Mouse (Mus musculus) midbrain, embryonic 16.5 days (tissue): ENCODE data around the gene Nup205. TPM values are rescaled to one million over a fixed set of nuclear protein-coding genes. Genes with fewer than 3 reads are reported as not detected.

Source experiments
- ATAC-seq: fragments of 200-750 bp; cut with Nextera tagmentation; 2 replicates; pipeline ENCODE4 v1.8.0; 2017; ENCODE audit warnings: moderate TSS enrichment
- H3K27ac ChIP-seq: fragments of 300-500 bp; sonication (generic); 2 replicates; pipeline ENCODE4 v1.5.1; 2014; ENCODE audit warnings: mild to moderate bottlenecking, low read length, mixed read lengths
- H3K27me3 ChIP-seq: fragments of 300-500 bp; sonication (generic); 2 replicates; pipeline ENCODE4 v1.6.1; 2014; ENCODE audit warnings: low read depth, low read length, mixed read lengths; ENCODE audit not compliant: control insufficient read depth, insufficient read depth
- H3K36me3 ChIP-seq: fragments of 300-500 bp; sonication (generic); 2 replicates; pipeline ENCODE4 v1.6.1; 2014; ENCODE audit warnings: mild to moderate bottlenecking, low read length, moderate library complexity, mixed read lengths; ENCODE audit not compliant: control insufficient read depth, insufficient read depth
- H3K4me1 ChIP-seq: fragments of 300-500 bp; sonication (generic); 2 replicates; pipeline ENCODE4 v1.6.1; 2014; ENCODE audit warnings: mild to moderate bottlenecking, low read length, mixed read lengths; ENCODE audit not compliant: control insufficient read depth, insufficient read depth
- H3K4me2 ChIP-seq: fragments of 300-500 bp; sonication (generic); 2 replicates; pipeline ENCODE4 v1.6.1; 2014; ENCODE audit warnings: mild to moderate bottlenecking, low read length, mixed read lengths
- H3K4me3 ChIP-seq: fragments of 300-500 bp; sonication (generic); 2 replicates; pipeline ENCODE4 v1.5.1; 2014; ENCODE audit warnings: low read depth, mild to moderate bottlenecking, low read length, moderate library complexity, mixed read lengths
- H3K9ac ChIP-seq: fragments of 300-500 bp; sonication (generic); 2 replicates; pipeline ENCODE4 v1.6.1; 2014; ENCODE audit warnings: low read depth, low read length, mixed read lengths
- H3K9me3 ChIP-seq: fragments of 300-500 bp; sonication (generic); replicated peaks from 2 replicates; pipeline ENCODE4 v1.6.1; 2014; ENCODE audit warnings: mild to moderate bottlenecking, low read length, mixed read lengths; ENCODE audit not compliant: control insufficient read depth, poor library complexity, severe bottlenecking
- WGBS: fragments of 180-500 bp; shearing (Covaris S2); extraction: QIAGEN DNeasy Blood & Tissue Kit; methylation state at CpG from one replicate; pipeline ENCODE4 v1.1.7; 2014; 5-methylcytosine and 5-hydroxymethylcytosine counted together
- polyA plus RNA-seq: library from polyadenylated mRNA; unstranded; fragments of >200 nt; fragmentation: Nextera tagmentation; extraction: Ambion mirVana; gene quantifications from 2 replicates; pipeline ENCODE4 v1.2.1, GENCODE M21; 2015

The Nup205 gene
- polyA plus RNA-seq, 1 experiment from 2014 or later = 23.9 TPM

DNA sequence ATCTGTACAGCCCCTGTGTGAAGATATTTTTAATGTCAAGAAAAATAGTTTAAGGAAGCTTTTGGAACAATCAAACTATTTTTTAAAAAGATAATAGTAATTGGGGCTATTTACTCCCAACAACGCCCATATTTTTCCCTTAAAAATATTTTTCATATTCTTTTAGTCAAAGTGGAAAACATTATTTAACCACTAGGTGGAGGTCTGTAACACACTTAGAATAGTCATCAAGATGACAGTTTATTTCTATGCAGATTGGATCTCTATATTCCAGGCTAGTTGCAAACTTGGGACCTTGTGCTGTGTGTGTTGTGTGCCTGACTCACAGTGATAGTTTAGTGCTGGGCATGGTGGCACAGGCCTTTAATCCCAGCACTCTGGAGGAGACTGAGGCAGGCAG lies 52.2 kb downstream of the Nup205 start:
- Histone ChIP-seq H3K4me2 (no peak overlapping the region), H3K27ac (no peak overlapping the region), H3K9ac (no peak overlapping the region), H3K4me3 (no peak overlapping the region), H3K36me3 (peaks cover 29% of the 10 kb centered on the region; the same call in 1 of the 2 replicates), H3K9me3 (no peaks in the 10 kb centered on the region), H3K27me3 (no peaks in the 10 kb centered on the region), H3K4me1 (no peaks in the 10 kb centered on the region)
- no peak for ATAC-seq
- 98% methylated on average over 1 of the region's 1 CpGs for WGBS

DNA sequence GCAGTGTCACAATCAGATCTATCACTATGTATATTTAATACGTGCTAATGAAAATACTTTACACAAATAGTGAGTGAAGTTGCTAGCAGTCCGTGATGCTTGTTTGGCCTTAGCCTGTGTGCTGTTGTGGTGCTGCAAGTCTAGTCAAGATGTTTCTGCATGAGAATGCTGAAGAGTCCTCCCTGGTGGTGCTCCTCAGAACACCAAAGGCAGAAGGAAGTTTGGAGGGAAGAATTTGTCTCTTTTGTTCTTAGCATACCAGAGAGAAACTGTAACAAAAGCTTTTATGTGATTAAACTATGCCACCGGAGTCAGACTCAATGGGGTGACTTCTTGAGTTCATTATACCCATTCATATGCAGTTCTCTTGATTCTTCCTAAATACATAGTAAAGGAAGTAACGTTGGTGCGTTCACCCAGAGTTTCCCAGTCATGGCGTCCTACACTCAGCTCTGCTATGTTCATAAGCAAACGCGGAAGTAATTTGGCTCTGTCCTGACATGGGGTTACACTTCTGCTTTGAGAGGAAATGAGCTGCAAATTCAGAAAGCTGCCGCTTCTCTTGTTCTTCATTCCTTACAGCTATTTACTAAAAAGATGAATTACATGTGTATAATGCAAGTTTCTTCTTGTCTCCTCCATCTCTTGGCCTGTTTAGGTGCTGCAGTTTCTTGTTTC lies 59.0 kb downstream of the Nup205 start:
- no peaks in the 10 kb centered on the region for H3K4me1 ChIP-seq
- no peak overlapping the region for H3K4me2 ChIP-seq
- no peak for ATAC-seq
- H3K4me3 ChIP-seq = no peak overlapping the region
- no peak overlapping the region for H3K27ac ChIP-seq
- H3K9me3 ChIP-seq = no peaks in the 10 kb centered on the region
- H3K36me3 ChIP-seq = peaks cover 39% of the 10 kb centered on the region
- no peaks in the 10 kb centered on the region for H3K27me3 ChIP-seq
- H3K9ac ChIP-seq = no peak overlapping the region
- WGBS = 69% methylated on average over 9 of the region's 9 CpGs

DNA sequence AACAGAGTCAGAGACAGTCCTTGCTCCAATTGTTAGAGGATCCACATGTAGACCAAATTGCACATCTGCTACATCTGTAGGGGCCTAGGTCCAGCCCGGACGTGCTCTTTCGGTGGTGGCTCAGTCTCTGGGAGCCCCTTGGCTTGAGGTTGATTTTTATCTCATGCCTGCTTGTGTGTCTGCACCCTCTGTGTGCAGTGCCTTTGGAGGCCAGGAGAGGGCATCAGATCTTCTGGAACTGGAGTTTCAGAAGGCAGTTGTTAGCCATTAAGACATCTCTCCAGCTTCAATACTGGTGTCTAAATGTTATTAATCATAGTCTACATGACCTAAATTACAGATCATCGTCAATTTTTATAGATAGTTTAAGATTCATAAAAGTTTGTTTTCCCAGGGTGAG lies 66.0 kb downstream of the Nup205 start:
- peaks cover 39% of the 10 kb centered on the region for H3K36me3 ChIP-seq
- no peaks in the 10 kb centered on the region for H3K4me1 ChIP-seq
- H3K4me2 ChIP-seq = no peak overlapping the region
- ATAC-seq = no peak
- no peak overlapping the region for H3K9ac ChIP-seq
- WGBS = 97% methylated on average over 4 of the region's 4 CpGs
- H3K27me3 ChIP-seq = no peaks in the 10 kb centered on the region
- H3K27ac ChIP-seq = no peak overlapping the region
- H3K9me3 ChIP-seq = no peaks in the 10 kb centered on the region
- no peak overlapping the region for H3K4me3 ChIP-seq

DNA sequence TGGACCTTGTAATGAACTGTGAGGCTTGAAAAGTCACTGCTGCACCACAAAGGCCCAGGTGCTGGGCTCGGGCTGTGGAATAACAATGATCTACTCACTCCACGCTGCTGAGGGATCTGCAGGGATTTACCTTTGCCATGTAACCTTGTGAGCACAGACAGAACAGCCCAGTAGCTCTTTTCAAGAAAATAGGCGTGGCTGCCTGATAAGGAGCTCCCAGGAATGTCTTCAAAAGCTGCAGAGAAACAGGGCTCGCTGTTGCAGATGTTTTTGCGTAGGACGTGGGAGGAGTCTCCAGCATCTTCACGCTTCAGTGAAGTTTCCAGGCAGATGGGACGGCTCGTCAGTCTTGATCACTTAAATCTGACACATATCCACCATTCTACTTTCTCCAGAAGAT lies 66.8 kb downstream of the Nup205 start:
- no peaks in the 10 kb centered on the region for H3K27me3 ChIP-seq
- peaks cover 34% of the 10 kb centered on the region for H3K36me3 ChIP-seq
- no peak overlapping the region for H3K4me3 ChIP-seq
- H3K9ac ChIP-seq = no peak overlapping the region
- no peak overlapping the region for H3K27ac ChIP-seq
- no peak overlapping the region for H3K4me2 ChIP-seq
- no peaks in the 10 kb centered on the region for H3K9me3 ChIP-seq
- ATAC-seq = no peak
- 94% methylated on average over 9 of the region's 9 CpGs for WGBS
- no peaks in the 10 kb centered on the region for H3K4me1 ChIP-seq

DNA sequence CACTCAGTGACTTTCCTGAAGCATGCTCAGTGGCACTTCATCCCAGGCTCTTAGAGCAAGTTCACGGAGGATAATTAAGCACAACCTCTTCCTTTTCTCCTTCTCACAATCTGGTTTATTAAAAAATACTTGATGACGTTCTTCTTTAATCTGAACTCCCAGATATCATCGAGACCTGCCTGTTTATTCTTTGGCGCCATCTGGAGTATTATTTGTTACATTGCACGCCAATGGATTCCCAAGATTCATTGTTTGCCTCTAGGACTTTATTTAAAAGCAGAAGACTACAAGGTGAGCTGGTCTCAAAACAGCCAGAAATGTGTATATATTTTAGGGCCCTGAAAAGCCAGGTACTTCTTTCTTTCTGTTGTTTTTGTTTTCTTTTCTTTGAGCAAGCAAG lies 67.9 kb downstream of the Nup205 start:
- H3K27me3 ChIP-seq = no peaks in the 10 kb centered on the region
- no peak overlapping the region for H3K9ac ChIP-seq
- no peaks in the 10 kb centered on the region for H3K9me3 ChIP-seq
- ATAC-seq = no peak
- H3K36me3 ChIP-seq = peaks cover 31% of the 10 kb centered on the region
- 55% methylated on average over 5 of the region's 5 CpGs for WGBS
- H3K4me3 ChIP-seq = no peak overlapping the region
- no peak overlapping the region for H3K4me2 ChIP-seq
- H3K27ac ChIP-seq = no peak overlapping the region
- H3K4me1 ChIP-seq = no peaks in the 10 kb centered on the region

DNA sequence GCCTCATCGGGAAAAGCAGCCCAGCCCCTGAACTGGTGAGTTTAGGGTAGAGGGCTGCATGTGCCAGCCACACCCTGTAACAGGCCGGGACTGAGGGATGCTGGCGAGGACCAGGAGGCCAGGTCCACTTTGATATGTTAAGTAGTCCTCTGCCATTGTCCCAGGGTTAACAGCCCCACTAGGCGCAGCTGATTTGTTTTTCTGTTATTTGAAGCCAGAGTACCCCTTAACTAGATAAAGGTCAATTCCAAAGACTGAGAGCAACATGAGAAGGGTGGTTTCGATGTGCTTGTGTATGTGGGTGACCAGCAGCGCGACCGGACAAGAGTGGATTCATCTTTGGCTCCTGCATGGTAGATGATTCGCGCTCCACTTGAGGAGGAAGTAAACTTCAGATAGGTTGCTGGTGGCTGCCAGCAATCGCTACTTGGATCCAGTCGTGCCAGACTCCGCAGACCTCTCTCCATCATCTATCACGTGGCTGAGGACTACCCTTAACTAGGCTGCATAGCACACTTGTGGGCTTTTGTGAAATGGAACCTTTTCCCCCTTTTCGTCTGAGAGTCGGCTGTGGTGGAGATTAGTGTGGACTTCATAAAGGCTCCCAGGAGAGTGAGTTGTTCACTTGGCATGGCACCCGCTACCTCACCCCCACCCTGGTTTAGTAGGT lies 74.7 kb downstream of the Nup205 start:
- Histone ChIP-seq H3K27ac (peak overlapping the region; percentile 36; the same call in 1 of the 2 replicates), H3K9me3 (no peaks in the 10 kb centered on the region)
- ATAC-seq = peak; percentile 63; the same call in 1 of the 2 replicates

DNA sequence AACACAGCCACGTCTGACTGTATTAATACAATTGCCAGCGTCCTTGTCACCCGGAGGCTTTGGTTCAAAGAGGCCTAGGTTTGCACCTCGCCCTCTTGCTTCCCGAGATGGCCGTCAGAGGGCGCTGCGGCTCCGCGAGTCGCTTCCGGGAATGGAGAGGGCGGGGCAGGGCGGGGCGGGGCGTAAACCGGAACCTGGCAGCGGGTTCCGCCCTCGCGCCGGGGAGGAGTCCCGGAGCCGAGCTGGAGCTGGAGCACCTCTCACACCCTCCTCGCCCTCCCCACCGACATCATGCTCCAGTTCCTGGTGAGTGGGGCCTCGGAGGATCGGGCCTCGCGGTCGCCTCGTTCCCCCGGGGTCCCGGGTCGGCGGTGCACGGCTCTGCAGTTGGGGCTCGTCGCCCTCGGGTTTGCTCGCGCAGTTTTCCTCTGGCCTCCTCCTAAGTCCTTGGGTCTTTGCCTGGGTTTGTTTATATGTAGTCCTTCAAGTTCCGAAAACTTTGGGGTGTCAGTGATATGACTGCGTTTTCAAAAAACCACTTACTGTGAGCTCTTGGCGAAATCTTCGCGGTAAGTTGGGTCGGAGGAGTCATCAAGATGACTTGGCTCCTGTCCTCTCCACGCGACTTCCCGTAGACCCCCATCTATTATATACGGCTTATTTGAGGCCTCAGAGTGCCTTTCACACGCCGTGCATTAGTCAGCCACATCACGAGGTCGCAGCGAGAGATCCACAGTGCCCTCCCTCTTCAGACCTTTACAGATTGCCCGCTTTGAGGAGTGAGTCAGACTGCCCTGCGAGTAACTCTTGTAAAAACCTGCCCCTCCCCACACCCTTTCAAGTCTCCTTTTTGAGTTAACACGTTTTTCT lies 75.5 kb downstream of the Nup205 start:
- Histone ChIP-seq H3K27ac (peak overlapping the region; percentile 73), H3K27me3 (no peaks in the 10 kb centered on the region), H3K4me3 (peak overlapping the region; percentile 77), H3K36me3 (no peaks in the 10 kb centered on the region), H3K9me3 (no peaks in the 10 kb centered on the region), H3K4me2 (peak overlapping the region; percentile 78), H3K4me1 (peaks cover 18% of the 10 kb centered on the region), H3K9ac (peak overlapping the region; percentile 74)
- WGBS = under 1% methylated on average over 57 of the region's 60 CpGs
- ATAC-seq = peak; percentile 84

More for the DNA sequence above, 74.7 kb downstream of the Nup205 start:
- Histone ChIP-seq H3K4me2 (peak overlapping the region; percentile 78), H3K9ac (peak overlapping the region; percentile 74; the same call in 1 of the 2 replicates), H3K4me3 (peak overlapping the region; percentile 77), H3K27me3 (no peaks in the 10 kb centered on the region), H3K36me3 (no peaks in the 10 kb centered on the region), H3K4me1 (peaks cover 18% of the 10 kb centered on the region)
- WGBS = 66% methylated on average over 17 of the region's 17 CpGs

DNA sequence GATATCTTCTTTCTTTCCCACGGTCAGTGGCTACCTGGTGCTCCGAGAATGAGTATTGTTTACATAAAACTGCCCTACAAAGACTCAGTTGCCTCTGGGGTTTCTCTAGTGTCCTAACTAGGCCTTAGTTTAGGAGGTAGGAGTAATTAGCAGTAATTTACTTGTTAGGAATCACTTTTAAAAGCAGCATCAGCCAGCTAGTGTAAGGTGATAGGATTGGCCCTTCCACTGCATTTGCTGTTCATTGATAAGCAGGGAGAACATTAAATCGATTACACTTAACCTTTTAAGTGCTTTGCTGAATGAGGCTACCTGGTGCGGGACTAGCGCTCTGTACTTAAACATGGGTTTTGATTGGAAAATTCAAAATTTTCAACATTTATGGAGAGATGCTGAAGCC lies 76.3 kb downstream of the Nup205 start:
- ATAC-seq = no peak
- Histone ChIP-seq H3K4me3 (peak overlapping the region; percentile 77), H3K36me3 (no peaks in the 10 kb centered on the region), H3K4me2 (peak overlapping the region; percentile 78), H3K27ac (no peak overlapping the region), H3K4me1 (peaks cover 18% of the 10 kb centered on the region), H3K9ac (peak overlapping the region; percentile 74; the same call in 1 of the 2 replicates), H3K27me3 (no peaks in the 10 kb centered on the region), H3K9me3 (no peaks in the 10 kb centered on the region)
- 45% methylated on average over 5 of the region's 5 CpGs for WGBS
